Mouse (Mus musculus) adrenal gland, adult 18-20 months (tissue): ENCODE measurements at regions not wholly inside any gene's neighbourhood (a gene's known extent, or its start where the extent isn't known, plus 50 kb on each side); places are given as distances from the start of the nearest gene placed in this dataset.

Source experiments
- DNase-seq, 2 experiments: peaks; one replicate each; pipeline ENCODE4 v3.0.0; 2021 to 2022; ENCODE audit warnings: low spot score in 2 of 2

DNA sequence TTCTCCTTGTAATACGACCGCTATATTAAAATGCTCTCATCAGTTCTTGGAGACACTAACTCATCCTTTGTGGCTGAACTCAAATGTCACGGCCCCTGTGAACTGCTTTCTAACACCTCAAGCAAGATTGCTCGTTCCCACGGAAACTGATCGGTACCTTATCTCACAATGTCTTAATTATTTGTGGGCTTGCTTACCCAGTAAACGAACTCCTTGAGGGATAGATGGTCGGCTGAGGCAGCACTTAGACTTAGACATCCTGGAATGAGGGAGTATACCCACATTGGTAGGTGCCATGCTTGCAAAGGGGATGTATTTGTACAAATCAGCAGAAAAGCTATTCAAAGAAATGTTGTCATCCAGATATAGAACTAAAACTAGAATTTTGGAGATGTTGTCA, 92.9 kb upstream of the Rap1b start:
- no peak for DNase-seq

DNA sequence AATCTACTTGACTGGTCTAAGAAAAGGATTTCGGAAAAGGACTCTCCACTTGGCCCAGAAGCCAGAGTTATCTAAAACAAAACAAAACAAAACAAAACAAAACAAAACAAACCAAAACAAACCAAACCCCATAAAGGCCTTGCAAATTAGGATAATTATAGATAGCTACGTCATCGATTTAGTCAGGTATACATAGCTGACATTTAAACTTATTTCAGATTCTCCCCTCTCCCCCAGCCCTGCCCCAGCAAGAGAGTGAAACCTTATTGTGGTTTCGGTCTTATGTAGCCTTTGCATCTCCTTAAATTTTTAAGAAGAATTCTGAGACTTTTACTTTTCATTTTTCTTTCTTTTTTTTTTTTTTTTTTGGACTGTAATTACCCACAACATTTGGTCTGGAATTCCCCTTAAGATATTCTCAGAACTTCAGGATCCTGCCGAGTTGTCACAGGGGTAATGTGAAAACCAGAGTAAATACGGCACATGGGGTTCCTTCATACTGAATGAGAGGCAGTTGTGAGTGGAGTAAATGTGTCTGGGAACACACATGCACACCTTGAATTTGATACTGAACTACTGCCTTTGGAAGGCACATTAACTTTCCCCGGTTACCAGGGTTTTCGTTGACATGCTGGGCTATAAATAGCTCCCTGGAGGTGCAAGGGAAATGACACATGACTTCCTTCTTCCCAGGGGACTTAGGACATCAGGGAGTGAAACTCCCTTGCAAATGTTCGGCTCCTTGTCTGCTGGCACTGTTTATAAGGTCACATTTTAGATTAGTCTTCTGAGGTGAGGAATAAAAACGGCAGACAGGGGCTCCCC, 94.8 kb upstream of the Rap1b start:
- DNase-seq = no peak

DNA sequence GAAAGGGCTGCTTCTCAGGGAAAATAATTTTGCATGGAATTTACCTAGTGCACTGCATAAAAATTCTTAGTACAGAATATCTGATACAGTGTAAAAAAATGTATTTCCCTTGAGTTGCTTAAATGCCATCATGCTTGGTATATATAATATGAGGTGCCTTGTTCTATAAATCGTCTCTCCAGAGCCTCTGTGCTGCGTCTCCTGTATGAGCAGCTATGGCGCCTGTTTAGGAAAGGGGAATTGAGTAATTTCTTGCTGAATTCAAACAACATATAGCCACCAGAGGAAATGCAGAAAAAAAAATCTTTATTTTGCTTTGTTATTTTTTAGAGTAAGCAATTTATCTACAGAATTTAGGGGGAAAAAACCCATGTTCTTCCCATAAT, 95.4 kb upstream of the Rap1b start:
- no peak for DNase-seq

DNA sequence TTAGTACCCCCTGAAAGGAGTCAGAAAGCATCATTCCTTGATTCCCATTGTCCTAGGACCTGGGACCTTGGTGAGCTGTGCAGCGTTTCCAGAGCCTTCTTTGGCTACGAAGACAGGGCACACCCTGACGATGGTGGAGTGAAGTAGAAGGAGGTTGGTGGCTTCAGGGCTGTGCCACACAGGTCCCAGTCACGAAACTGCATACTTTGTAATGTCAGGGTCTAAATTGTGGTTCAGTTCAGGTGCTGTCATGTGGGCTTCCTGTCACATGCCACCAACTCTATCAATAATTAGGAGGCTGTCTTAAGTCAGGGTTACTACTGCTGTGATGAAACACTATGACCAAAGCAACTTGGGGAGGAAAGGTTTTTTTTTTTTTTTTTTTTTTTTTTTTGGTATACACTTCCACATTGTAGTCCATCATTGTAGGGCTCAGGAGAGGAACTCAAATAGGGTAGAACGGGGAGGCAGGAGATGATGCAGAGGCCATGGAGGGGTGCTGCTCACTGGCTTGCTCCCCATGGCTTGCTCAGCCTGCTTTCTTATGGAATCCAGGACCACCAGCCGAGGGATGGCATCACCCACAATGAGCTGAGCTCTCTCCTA, 98.0 kb upstream of the Rap1b start:
- no peak for DNase-seq

DNA sequence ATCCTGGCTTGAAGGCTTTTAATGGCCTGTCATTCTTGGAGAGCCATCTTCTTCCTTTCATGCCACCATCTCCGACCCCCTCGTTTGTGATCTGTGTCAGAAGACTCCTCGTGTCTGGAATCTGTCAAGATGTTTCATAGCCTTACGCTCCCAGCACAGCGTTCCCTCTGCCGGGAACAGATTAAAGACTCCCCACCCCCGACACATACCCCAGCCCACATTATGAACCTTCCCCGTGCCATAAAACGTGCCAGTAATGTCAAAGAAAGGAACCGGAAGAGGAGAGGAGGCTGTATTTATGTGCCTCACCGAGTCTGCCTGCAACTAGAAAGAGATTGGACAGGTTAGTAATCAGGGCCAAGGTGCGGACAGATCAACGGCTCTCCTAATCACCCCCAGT, 101.4 kb upstream of the Rap1b start:
- DNase-seq = no peak

DNA sequence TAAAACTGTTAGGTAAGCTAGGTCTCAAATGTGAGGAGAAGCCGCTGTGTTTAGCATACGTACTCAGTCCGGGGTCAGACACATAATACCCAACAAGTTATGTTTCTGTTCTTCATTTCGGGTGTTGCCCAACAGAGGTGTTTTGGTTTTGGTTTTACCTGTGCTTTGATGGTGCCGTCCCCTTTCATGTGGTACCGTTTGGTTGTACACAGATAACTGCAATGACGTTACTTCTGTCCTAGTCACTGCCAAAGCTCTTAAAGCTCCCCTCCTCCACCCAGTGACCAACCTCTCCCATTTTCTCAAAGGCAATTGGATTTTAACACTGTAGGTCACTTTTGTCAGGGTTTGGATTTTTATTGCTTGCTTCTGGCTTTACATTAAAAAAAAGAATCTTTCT, 102.1 kb upstream of the Rap1b start:
- no peak for DNase-seq

DNA sequence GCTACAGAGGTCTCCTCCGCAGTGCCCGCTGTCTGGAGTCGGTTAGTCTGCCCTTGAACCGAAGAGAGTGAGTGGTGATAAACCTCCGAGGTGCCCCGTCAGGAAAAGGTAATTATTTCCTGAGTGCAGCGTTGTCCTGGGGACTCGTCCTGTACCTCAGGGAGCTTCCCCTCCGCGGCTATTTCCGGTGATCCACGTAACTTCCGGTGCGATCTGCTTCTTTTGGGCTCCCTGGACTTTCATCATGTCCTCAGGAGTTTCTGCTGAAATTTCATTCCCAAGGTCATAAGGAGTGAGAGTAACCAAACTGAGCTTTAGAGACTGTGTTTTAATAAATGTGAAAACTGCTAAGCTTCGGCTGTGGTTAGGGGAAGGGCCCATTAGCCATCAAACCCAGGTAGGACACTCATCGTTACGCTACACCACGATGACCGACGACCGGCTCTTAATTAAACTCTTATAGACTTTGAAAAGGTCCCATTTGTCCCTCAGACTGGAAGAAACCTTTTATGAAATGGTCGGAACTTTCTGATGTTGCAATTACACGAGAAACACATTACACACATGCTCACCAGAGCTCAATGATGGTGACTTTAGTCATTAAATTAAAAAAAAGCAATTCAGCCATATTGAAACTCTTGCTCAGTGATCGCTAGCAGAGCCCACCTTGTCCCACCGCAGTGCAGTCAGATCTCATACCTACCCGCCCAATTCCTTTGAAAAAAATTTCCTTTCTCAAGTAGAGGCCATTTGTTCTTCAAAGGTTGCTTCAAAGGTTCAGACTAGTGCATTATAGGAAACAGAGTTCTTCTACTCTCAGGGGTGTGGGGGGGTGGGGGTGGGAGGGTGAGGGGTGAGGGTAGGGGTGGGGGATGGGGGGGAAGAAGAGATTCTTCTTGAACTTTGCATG, 106.5 kb upstream of the Rap1b start:
- DNase-seq = peak in 1 of 2 experiments; percentile 12

DNA sequence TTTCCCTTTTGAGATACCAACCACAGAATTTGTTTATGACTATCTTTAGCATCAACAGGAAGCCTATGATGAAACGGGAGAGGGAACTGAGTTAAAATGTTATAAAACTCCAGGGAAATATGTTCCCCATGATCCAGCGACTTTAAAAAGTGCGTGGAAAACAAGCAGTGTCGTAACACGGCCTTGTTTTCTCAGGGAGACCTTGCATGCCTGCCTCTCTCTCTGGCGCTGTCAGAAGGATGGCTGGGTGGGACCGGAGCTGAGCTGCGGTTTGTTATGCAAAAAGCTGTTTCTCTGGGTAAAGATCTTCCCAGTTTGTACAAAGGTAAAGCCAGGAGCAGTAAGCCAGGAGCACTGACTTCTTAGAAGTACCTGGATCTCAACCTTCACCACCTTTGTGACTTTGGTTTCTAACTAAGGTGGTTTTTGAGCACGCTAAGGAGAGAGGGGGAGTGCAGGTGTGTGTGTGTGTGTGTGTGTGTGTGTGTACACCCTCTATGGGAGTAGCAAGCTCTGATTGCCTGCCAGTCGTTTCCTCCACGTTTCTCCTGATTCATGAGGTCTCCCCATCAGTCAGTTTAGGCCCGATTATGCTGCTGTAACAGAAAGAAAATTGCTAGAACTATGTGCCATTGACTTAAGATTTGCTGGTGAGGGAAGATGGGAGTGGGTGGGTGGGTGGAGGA, 107.3 kb upstream of the Rap1b start:
- DNase-seq = peak in 1 of 2 experiments; percentile 33

DNA sequence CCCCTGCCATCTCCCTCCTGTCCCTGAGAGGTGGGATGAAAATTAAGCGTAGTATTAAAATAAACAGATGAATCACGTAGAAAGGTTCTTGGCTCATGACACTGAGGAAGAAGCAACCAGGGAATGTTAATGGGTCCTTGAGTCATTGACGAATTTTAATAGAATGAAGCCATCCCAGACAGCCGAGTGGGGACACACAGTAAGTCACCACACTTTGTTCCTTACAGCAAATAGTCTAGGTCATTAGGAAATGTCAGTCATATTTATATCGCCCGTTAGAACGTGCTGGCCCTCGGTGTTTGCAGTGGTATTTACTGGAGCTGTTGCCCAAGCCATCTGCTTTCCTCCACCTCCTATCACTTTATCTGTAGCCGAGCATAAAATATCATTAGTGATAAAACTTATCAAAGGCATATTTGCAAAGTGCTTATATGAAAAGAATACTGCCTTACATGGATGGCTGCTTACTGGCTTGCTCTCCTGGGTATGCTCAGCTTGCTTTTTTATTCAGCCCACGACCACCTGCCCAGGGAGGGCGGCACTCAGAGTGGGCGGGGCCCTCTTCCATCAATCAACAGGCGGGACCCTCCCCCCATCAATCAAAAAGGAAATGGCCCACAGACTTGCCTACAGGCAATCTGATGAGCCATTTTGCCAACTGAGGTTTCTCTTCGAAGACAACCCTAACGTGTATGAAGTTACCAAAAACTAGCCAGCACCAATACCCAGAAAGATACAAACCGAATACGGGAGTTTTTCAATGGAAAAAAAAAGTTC, 110.5 kb upstream of the Rap1b start:
- no peak for DNase-seq

DNA sequence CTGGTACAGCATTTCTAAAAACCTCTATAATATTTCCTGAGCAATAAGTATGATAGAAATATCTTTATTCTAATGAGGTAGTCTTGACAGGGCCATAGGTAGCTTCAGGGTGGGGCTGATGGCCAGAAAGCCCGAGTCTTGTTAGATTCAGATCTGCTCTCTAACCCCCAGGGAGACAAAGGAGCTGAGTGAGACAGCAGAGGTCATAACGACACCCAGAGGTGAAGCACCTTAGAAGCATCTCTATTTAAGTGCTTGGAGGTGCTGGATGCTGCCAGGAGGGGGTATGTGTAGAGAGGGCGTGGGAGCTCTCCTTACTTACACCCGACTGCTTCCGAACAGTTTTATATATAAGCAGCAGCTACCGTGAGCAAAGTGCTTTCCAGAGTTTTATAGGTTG, 128.9 kb upstream of the Rap1b start:
- no peak for DNase-seq

DNA sequence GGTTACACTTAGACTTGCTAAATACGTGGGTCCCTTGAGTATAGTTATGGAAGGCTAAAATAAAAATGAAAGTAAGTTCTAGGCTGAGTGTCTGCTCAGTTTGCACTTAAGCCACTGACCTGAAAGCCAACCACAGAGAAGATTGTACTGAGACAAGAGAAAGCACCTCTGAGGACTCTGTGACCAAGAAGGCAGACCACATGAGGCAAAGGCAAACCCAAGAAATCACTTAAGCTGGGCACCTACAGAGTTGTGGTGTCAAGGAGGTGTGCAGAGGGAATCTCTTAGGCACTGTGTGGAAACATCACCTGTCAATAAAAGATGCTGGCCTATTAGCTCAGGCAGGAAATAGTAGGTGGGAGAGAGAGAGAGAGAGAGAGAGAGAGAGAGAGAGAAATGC, 129.6 kb upstream of the Rap1b start:
- no peak for DNase-seq

DNA sequence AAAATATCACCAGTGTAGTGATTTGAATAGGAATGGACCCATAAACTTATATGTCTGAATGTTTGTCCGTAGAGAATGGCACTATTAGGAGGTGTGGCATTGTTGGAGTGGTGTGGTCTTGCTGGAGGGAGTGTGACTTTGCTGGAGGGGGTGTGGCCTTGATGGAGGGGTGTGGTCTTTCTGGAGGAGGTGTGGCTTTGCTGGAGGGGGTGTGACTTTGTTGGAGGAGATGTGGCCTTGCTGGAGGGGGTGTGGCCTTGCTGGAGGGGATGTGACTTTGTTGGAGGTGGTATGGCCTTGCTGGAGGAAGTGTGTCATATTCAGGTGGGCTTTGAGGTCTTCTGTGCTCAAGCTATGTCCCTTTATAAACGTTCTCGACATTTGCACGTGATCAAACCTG, 133.3 kb upstream of the Rap1b start:
- no peak for DNase-seq

DNA sequence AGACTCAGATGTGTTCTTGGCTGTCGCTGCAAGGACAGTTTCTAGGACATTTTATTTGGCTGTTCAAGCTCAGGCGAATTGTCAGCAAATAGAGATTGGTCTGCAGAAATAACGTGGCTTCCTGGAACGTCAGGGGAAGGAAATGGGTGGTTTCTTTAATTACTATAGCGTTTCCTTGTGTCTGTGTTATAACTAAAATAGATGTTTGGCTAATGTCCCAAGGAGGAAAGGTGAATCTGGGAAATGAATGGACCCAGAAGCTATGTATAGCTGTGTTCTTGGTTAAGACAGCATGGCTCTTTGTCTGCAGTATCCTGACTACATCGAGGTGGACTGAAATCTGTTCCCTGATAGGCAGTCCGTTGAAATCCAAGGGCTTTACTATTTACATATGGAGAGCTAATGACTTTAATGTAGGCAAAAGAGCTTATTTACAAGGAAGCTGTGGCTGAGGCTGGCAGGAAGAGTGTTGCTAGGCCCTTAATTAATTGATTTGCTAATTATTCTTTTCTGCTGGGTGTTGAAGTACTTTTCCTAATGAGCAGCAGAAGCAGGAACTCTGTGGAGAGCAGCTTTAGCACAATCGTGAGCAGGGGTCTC, 136.9 kb upstream of the Rap1b start:
- no peak for DNase-seq

DNA sequence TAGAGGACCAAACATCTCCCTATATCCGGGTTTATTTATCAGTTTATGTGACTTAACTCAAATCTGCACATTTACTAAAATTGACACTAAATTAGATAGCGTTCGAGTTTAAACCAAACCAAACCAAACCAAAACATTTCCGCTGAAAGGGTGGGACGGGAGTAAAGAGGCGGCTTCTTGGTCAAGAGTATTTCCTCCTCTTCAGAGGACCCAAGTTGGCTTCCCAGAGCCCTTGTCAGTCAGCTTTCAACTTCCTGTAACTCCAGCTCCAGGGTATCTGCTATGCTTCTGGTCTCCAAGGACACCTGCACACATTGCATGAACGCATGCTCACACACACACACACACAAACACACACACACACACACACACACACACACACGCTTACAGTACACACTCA, 137.4 kb upstream of the Rap1b start:
- DNase-seq = no peak

DNA sequence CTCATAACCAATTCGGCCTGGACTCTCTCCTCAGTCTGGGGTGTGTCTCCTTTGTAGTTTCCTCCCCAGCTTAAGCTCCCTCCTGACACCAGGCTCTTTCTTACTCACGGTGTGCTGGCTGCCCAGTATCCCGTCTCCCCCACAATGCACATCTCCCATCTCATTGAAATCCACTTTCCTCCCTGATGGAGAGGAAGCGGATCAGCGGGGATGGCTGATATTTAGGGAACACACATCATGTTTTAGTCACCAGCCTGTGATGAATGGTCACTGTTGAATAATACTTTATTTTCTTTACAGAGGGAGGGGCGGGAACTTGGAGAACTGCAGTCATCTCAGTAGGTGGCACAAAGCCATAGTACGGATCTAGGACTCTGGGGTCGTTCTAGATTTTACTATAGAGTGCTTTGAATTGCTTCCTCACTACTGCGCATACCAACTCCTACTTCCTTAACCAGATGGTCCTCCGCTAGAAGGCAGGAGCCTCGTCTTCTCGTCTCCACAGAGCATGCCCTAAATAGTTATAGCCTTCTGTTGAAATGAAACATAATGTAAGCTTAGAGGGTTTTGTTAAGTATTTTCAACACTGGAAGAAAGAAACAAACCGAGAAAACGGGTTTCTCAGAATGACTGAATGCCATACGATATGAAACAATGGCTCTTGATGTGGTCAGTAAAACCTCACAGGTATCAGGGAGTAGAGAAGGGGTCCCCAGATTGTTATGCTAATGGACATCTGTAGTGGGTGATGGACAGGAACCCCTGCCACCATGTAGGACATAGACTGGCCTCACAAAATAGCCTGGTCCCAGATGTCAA, 139.2 kb upstream of the Rap1b start:
- DNase-seq = no peak

DNA sequence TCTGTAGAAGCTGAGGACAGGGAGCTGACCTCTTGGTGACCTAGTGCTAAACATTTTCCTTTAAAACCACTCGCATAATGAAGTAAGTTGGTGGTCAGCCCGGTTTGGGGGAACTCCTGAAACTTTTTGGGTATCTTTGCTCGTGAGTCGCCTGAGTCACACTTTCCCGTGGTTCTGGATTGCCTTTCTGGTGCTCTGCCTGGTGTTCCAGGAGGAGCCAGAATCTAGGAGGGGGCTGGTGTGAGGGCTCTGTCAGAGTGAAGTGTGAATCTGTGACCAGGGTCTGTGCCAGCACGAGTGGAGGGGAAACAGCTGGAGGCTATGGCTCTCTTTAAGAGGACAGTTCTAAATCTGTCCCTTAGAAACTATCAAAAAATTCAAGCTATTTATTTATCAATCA, 141.8 kb upstream of the Rap1b start:
- DNase-seq = no peak

DNA sequence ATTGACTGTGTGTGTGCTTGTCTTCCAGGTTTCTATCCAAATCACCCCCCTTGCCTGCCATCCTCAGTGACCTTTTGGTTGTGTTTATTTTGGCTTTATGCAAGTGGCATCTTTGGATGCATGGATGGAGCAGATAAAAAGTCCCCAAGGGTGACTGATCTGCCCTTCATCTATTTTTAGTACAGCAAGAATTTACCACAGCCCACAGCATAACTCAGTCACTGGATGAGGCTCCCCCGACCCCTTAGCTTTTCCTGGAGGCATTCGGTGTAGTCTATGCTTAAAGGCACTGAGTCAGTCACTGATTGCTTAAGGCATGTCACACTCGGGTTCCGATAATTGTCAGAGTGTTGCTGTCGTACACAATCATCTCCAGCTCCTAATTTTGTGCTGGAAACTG, 142.2 kb upstream of the Rap1b start:
- no peak for DNase-seq

DNA sequence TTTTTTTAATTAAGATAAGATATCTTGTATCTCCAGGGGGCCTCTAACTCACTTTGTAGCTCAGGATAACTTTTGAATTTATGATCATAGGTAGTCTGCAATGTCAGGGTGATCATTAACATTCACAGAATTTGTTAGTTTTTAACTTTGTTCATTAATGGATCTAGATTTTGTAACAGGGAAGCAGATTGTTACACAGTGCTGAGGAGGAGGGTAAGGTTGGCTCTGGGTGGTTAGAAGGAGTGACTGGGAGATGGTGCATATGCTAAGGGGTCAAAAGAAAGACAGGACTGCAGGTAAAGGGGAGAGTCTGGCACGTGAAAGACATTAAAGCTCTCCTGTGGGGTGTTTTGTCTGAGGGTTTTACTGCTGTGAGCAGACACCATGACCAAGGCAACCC, 145.3 kb upstream of the Rap1b start:
- DNase-seq = no peak

DNA sequence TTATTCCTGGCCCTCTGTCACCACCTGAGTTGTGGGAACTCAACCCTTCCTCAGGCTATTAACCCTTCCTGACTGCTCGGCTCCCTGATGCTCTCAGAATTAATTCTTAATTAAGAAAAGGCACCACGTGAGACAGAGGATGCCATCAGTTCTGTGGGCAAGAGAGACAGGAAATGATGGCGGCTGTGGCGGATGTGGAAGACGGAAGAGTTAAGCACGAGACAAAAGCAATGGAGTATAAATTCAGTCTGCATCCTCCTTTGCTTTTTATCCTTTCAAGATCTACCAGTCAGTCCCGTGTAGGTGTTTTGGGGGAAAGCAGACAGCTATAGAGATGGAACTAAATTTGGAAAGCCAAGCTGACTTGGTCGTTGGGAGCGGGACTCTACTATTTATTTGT, 146.5 kb upstream of the Rap1b start:
- no peak for DNase-seq
